Mouse (Mus musculus): Measurements from ENCODE around the gene Mras. TPM values are rescaled to one million over a fixed set of nuclear protein-coding genes. Genes with fewer than 3 reads are reported as not detected.

The Mras gene
- polyA plus RNA-seq, 1 experiment, result 14.6 TPM

- Histone ChIP-seq H3K4me1 (ENCODE audit: control insufficient read depth, insufficient read depth, low read length) (no peaks in the 10 kb centered on the region), H3K27ac (ENCODE audit: insufficient read depth, low read depth, low read length) (no peak overlapping the region), H3K36me3 (ENCODE audit: control insufficient read depth, insufficient read depth, low read length) (no peaks in the 10 kb centered on the region), H3K27me3 (replicated peaks; ENCODE audit: control insufficient read depth, insufficient read depth, low read length) (no peaks in the 10 kb centered on the region), H3K4me3 (ENCODE audit: insufficient read depth, low read depth, low read length) (no peak overlapping the region)
- TF ChIP-seq CTCF (conservative IDR thresholded peaks at IDR 0.05; ENCODE audit: insufficient read depth, insufficient read length, low read depth, low read length) (no peak), POLR2A (IDR thresholded peaks at IDR 0.05; ENCODE audit: low read depth, low read length) (no peak)
- 41% methylated on average over 12 of the region's 12 CpGs for WGBS
- no peak for DNase-seq
Measured at GRCm38 (mm10) chr9:99340126-99340525, 97.1 kb downstream of the Mras start.

GRCm38 (mm10) chr9:99339182-99339581 lies 98.0 kb downstream of the Mras start:
- Histone ChIP-seq H3K4me1 (ENCODE audit: control insufficient read depth, insufficient read depth, low read length) (no peaks in the 10 kb centered on the region), H3K27me3 (replicated peaks; ENCODE audit: control insufficient read depth, insufficient read depth, low read length) (no peaks in the 10 kb centered on the region), H3K36me3 (ENCODE audit: control insufficient read depth, insufficient read depth, low read length) (no peaks in the 10 kb centered on the region), H3K27ac (ENCODE audit: insufficient read depth, low read depth, low read length) (no peak overlapping the region), H3K4me3 (ENCODE audit: insufficient read depth, low read depth, low read length) (no peak overlapping the region)
- TF ChIP-seq POLR2A (IDR thresholded peaks at IDR 0.05; ENCODE audit: low read depth, low read length), result no peak
- TF ChIP-seq CTCF (conservative IDR thresholded peaks at IDR 0.05; ENCODE audit: insufficient read depth, insufficient read length, low read depth, low read length), result no peak
- no peak for DNase-seq
- WGBS, result 89% methylated on average over 1 of the region's 1 CpGs

- no peak overlapping the region for H3K27ac ChIP-seq (ENCODE audit: insufficient read depth, low read depth, low read length)
- no peaks in the 10 kb centered on the region for H3K27me3 ChIP-seq (replicated peaks; ENCODE audit: control insufficient read depth, insufficient read depth, low read length)
- WGBS, result 95% methylated on average over 1 of the region's 1 CpGs
- no peak for DNase-seq
- H3K4me1 ChIP-seq (ENCODE audit: control insufficient read depth, insufficient read depth, low read length), result no peaks in the 10 kb centered on the region
- no peaks in the 10 kb centered on the region for H3K36me3 ChIP-seq (ENCODE audit: control insufficient read depth, insufficient read depth, low read length)
- H3K4me3 ChIP-seq (ENCODE audit: insufficient read depth, low read depth, low read length), result no peak overlapping the region
- TF ChIP-seq CTCF (conservative IDR thresholded peaks at IDR 0.05; ENCODE audit: insufficient read depth, insufficient read length, low read depth, low read length) (no peak), POLR2A (IDR thresholded peaks at IDR 0.05; ENCODE audit: low read depth, low read length) (no peak)
Measured at GRCm38 (mm10) chr9:99338293-99338692, 98.9 kb downstream of the Mras start.

GRCm38 (mm10) chr9:99336538-99336937 lies 100.6 kb downstream of the Mras start:
- DNase-seq, result no peak
- H3K27ac ChIP-seq (ENCODE audit: insufficient read depth, low read depth, low read length), result no peak overlapping the region
- no peaks in the 10 kb centered on the region for H3K4me1 ChIP-seq (ENCODE audit: control insufficient read depth, insufficient read depth, low read length)
- 90% methylated on average over 4 of the region's 4 CpGs for WGBS
- no peaks in the 10 kb centered on the region for H3K36me3 ChIP-seq (ENCODE audit: control insufficient read depth, insufficient read depth, low read length)
- no peak overlapping the region for H3K4me3 ChIP-seq (ENCODE audit: insufficient read depth, low read depth, low read length)
- TF ChIP-seq CTCF (conservative IDR thresholded peaks at IDR 0.05; ENCODE audit: insufficient read depth, insufficient read length, low read depth, low read length) (no peak), POLR2A (IDR thresholded peaks at IDR 0.05; ENCODE audit: low read depth, low read length) (no peak)
- no peaks in the 10 kb centered on the region for H3K27me3 ChIP-seq (replicated peaks; ENCODE audit: control insufficient read depth, insufficient read depth, low read length)

Other genes with a start within 250 kb of the Mras start
- not detected in 2 replicates for gene Faiml, start 200.1 kb downstream of the Mras start, polyA plus RNA-seq (2012; rRNA removed)
- 1.4 and 2.2 TPM in 2 replicates for gene Cep70, start 194.0 kb downstream of the Mras start, polyA plus RNA-seq (2012; rRNA removed)
- gene Esyt3, start 78.8 kb downstream of the Mras start, polyA plus RNA-seq (2012; rRNA removed), result 0.38 and 0.61 TPM in 2 replicates
- 0.16 TPM in 1 of 2 replicates, not detected in the other for gene Nme9, start 14.1 kb upstream of the Mras start, polyA plus RNA-seq (2012; rRNA removed)
- 10.2 and 11.3 TPM in 2 replicates for gene Armc8, start 131.5 kb upstream of the Mras start, polyA plus RNA-seq (2012; rRNA removed)
- 6.5 and 6.7 TPM in 2 replicates for gene Dbr1, start 138.4 kb upstream of the Mras start, polyA plus RNA-seq (2012; rRNA removed)
- 7.9 TPM in 2 replicates for gene A4gnt, start 175.1 kb upstream of the Mras start, polyA plus RNA-seq (2012; rRNA removed)
- 6.8 and 7.2 TPM in 2 replicates for gene Dzip1l, start 192.1 kb upstream of the Mras start, polyA plus RNA-seq (2012; rRNA removed)